Mouse (Mus musculus) ES-E14 (cell line): ENCODE measurements around the gene Adgrg1. TPM values are rescaled to one million over a fixed set of nuclear protein-coding genes. Genes with fewer than 3 reads are reported as not detected.

ENCODE experiments used
- DNase-seq: peaks from one replicate; pipeline ENCODE4 v3.0.0-alpha.2; 2013; ENCODE audit warnings: low read depth, low spot score
- H3K27ac ChIP-seq: 2 replicates; pipeline ENCODE4 v1.5.1; 2012; ENCODE audit warnings: low read depth, mild to moderate bottlenecking, low read length, moderate library complexity, mixed read lengths; ENCODE audit not compliant: poor library complexity, insufficient read depth, severe bottlenecking
- H3K36me3 ChIP-seq: 2 replicates; pipeline ENCODE4 v1.6.1; 2012; ENCODE audit warnings: mild to moderate bottlenecking, low read length, moderate library complexity, mixed read lengths; ENCODE audit not compliant: control insufficient read depth, poor library complexity, insufficient read depth, severe bottlenecking
- H3K4me1 ChIP-seq, 2 experiments: fragments of 150-350 bp in 1 of 2; sonication (generic) in 1 of 2; 2 replicates each; pipeline ENCODE4 v1.6.1; 2012; ENCODE audit warnings: low read length in 2 of 2, mild to moderate bottlenecking in 1 of 2, mixed read lengths in 1 of 2; ENCODE audit not compliant: control insufficient read depth in 2 of 2, insufficient read depth in 2 of 2, poor library complexity in 1 of 2
- H3K4me3 ChIP-seq, 2 experiments: fragments of 150-350 bp in 1 of 2; sonication (generic) in 1 of 2; 2 replicates each; pipeline ENCODE4 v1.5.1; 2012; ENCODE audit warnings: low read length in 2 of 2, low read depth in 1 of 2, mild to moderate bottlenecking in 1 of 2, mixed read lengths in 1 of 2; ENCODE audit not compliant: insufficient read depth in 1 of 2, poor library complexity in 1 of 2, severe bottlenecking in 1 of 2
- H3K9ac ChIP-seq: 2 replicates; pipeline ENCODE4 v1.6.1; 2012; ENCODE audit warnings: low read depth, mild to moderate bottlenecking, low read length, mixed read lengths; ENCODE audit not compliant: poor library complexity, insufficient read depth, severe bottlenecking
- H3K9me3 ChIP-seq: fragments of 150-350 bp; sonication (generic); 2 replicates; pipeline ENCODE4 v1.6.1; 2012; ENCODE audit warnings: low read depth, mild to moderate bottlenecking, low read length; ENCODE audit not compliant: control insufficient read depth, insufficient read depth
- CHD2 ChIP-seq: IDR thresholded peaks from 2 replicates; pipeline ENCODE4 v1.6.1; 2014; ENCODE audit warnings: mild to moderate bottlenecking, low read depth, low read length, inconsistent platforms
- HCFC1 ChIP-seq: IDR thresholded peaks from 2 replicates; pipeline ENCODE4 v1.6.1; 2012; ENCODE audit warnings: low read length, inconsistent platforms, borderline replicate concordance; ENCODE audit not compliant: insufficient read depth
- MAFK ChIP-seq: IDR thresholded peaks from 2 replicates; pipeline ENCODE4 v1.6.1; 2014; ENCODE audit warnings: mild to moderate bottlenecking, low read depth, low read length, inconsistent platforms; ENCODE audit not compliant: insufficient read depth
- ZC3H11A ChIP-seq: IDR thresholded peaks from 2 replicates; pipeline ENCODE4 v1.6.1; 2012; ENCODE audit warnings: low read depth, mild to moderate bottlenecking, inconsistent platforms, low read length, borderline replicate concordance
- ZNF384 ChIP-seq: IDR thresholded peaks from 2 replicates; pipeline ENCODE4 v1.6.1; 2012; ENCODE audit warnings: low read depth, low read length, inconsistent platforms
- in situ Hi-C, 2 experiments: fragments of 600-800 bp; cut with MboI; formaldehyde crosslinking; loops; one replicate each; pipeline ENCODE4 v1.15.1; 2025; ENCODE audit warnings: low sequenced_read_pairs in 2 of 2, inconsistent platforms in 1 of 2; ENCODE audit not compliant: unreplicated experiment in 2 of 2
- total RNA-seq: library from RNA; depleted of rRNA; stranded (reverse); fragments of 300-350 nt; gene quantifications from 2 replicates; pipeline ENCODE4 v1.2.3, GENCODE M21; 2012

The Adgrg1 gene
- total RNA-seq, 1 experiment, result 5.4 TPM

DNA sequence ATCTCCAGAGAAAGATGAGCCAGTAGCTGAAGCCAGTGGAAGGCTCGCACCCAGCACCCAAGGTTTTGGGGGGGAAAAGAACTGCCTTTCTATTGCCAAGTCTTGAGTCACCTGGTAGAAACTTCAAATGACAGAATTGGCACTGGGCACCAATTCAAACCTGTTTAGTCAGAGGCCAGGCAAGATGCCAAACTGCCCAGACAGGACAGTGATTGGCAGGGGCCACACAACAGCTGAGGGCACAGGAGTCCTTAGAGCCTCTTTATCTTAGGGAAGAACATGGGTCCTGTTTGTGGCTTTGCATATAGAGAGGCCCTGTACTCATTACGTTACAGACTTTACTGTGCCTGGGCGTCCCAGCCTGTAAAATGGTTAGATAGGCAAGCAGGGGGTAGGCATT lies 7.0 kb upstream of the Adgrg1 start:
- DNase-seq, result no peak
- in situ Hi-C loops, result no loop called here
- TF ChIP-seq CHD2 (no peak), ZNF384 (no peak), HCFC1 (no peak), ZC3H11A (no peak), MAFK (no peak)
- no peak overlapping the region for H3K9ac ChIP-seq
- no peaks in the 10 kb centered on the region for H3K9me3 ChIP-seq
- H3K4me3 ChIP-seq, result no peak overlapping the region
- no peaks in the 10 kb centered on the region for H3K4me1 ChIP-seq
- H3K27ac ChIP-seq, result no peak overlapping the region
- H3K36me3 ChIP-seq, result no peaks in the 10 kb centered on the region

GRCm38 (mm10) chr8:94973270-94973669 lies 1.3 kb upstream of the Adgrg1 start:
- H3K36me3 ChIP-seq, result no peaks in the 10 kb centered on the region
- TF ChIP-seq MAFK, result no peak
- TF ChIP-seq HCFC1, result no peak
- TF ChIP-seq ZC3H11A, result no peak
- TF ChIP-seq CHD2, result no peak
- no peak for TF ChIP-seq ZNF384
- no peaks in the 10 kb centered on the region for H3K9me3 ChIP-seq
- H3K9ac ChIP-seq, result no peak overlapping the region
- in situ Hi-C loops, result no loop called here
- H3K27ac ChIP-seq, result no peak overlapping the region
- no peak for DNase-seq
- peaks cover 0 to 13% of the 10 kb centered on the region in 2 experiments; a peak in 2 of 4 replicates for H3K4me1 ChIP-seq
- no peak overlapping the region for H3K4me3 ChIP-seq

GRCm38 (mm10) chr8:94973786-94974185 lies 765 bp upstream of the Adgrg1 start:
- H3K36me3 ChIP-seq, result no peaks in the 10 kb centered on the region
- H3K4me3 ChIP-seq, result no peak overlapping the region
- no peak overlapping the region; the same call in 1 of the 2 replicates for H3K27ac ChIP-seq
- in situ Hi-C loops, result no loop called here
- H3K9ac ChIP-seq, result no peak overlapping the region
- DNase-seq, result no peak
- no peaks in the 10 kb centered on the region for H3K9me3 ChIP-seq
- peaks cover 0 to 13% of the 10 kb centered on the region in 2 experiments; a peak in 2 of 4 replicates for H3K4me1 ChIP-seq
- no peak for TF ChIP-seq CHD2

- peak; percentile 54 for DNase-seq
- no peak for TF ChIP-seq MAFK
- no peak for TF ChIP-seq CHD2
- TF ChIP-seq ZC3H11A, result no peak
- TF ChIP-seq HCFC1, result no peak
- no peak for TF ChIP-seq ZNF384
- no peaks in the 10 kb centered on the region for H3K9me3 ChIP-seq
- H3K9ac ChIP-seq, result 0 out of 2 replicates have a peak overlapping the region, but pooled peaks have one; percentile 20
- peak overlapping the region; percentile 35 to 46; a peak in 3 of 4 replicates for H3K4me3 ChIP-seq
- H3K27ac ChIP-seq, result no peak overlapping the region
- peaks cover 0 to 13% of the 10 kb centered on the region in 2 experiments; a peak in 2 of 4 replicates for H3K4me1 ChIP-seq
- in situ Hi-C loops, result no loop called here
- H3K36me3 ChIP-seq, result no peaks in the 10 kb centered on the region
Observed at GRCm38 (mm10) chr8:94976651-94977417, 2.3 kb downstream of the Adgrg1 start.

DNA sequence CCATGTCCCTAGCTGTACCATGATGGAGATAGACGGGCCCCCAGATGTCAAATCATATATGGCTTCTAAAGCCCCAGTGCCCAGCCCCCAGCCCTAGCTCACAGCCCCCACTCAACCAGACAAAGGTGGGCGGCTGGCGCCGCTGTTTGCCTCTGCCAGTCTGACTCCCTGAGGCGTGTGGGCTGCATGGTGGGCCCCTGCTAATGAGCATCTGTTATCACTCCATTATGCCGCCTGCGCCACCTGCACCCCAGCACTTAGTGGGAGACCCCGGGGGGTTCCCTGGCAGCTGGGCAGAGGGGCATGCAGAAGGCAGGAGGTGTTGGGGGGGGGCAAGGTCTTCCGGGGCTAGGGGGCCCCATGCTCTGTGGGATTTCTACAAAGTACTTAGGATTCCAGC lies 3.6 kb downstream of the Adgrg1 start:
- in situ Hi-C loops, result no loop called here
- peaks cover under 1 to 20% of the 10 kb centered on the region in 2 experiments; a peak in 3 of 4 replicates for H3K4me1 ChIP-seq
- TF ChIP-seq CHD2 (no peak), HCFC1 (no peak), ZNF384 (no peak), ZC3H11A (no peak), MAFK (no peak)
- no peak overlapping the region for H3K9ac ChIP-seq
- DNase-seq, result no peak
- no peak overlapping the region for H3K27ac ChIP-seq
- no peaks in the 10 kb centered on the region for H3K9me3 ChIP-seq
- no peak overlapping the region for H3K4me3 ChIP-seq
- H3K36me3 ChIP-seq, result no peaks in the 10 kb centered on the region
